Mouse (Mus musculus): ENCODE measurements around the gene Zfp933. TPM values are rescaled to one million over a fixed set of nuclear protein-coding genes. Genes with fewer than 3 reads are reported as not detected.

The Zfp933 gene
- total and polyA plus RNA-seq, 2 experiments from 2014 or later, result 3.5 to 7.1 TPM

- DNase-seq (ENCODE audit: low spot score), result no peak
- no peak for TF ChIP-seq EP300 (IDR thresholded peaks at IDR 0.05; ENCODE audit: low read depth)
- TF ChIP-seq CTCF (IDR thresholded peaks at IDR 0.05; ENCODE audit: low read depth), result no peak
- WGBS, result 47% methylated on average over 5 of the region's 5 CpGs
- no peak overlapping the region for H3K4me2 ChIP-seq (ENCODE audit: low read depth, low read length)
- ATAC-seq (ENCODE audit: insufficient read depth, low read depth), result no peak; the same call in 1 of the 2 replicates
- H3K27me3 ChIP-seq (ENCODE audit: control insufficient read depth, insufficient read depth, low read length), result no peaks in the 10 kb centered on the region
- no peak overlapping the region for H3K27ac ChIP-seq (ENCODE audit: low read depth)
- no peak overlapping the region for H3K9ac ChIP-seq (replicated peaks; ENCODE audit: low read depth, low read length)
- H3K4me1 ChIP-seq (ENCODE audit: control insufficient read depth, insufficient read depth), result no peaks in the 10 kb centered on the region
- H3K9me3 ChIP-seq (replicated peaks; ENCODE audit: control insufficient read depth, low read length), result no peaks in the 10 kb centered on the region
- no peak overlapping the region for H3K4me3 ChIP-seq (ENCODE audit: low read depth, low read length)
- peaks cover 92% of the 10 kb centered on the region for H3K36me3 ChIP-seq (replicated peaks; ENCODE audit: control insufficient read depth, insufficient read depth, low read length)
Observed at GRCm38 (mm10) chr4:147879865-147880264, 31.7 kb upstream of the Zfp933 start.

- WGBS, result 71% methylated on average over 2 of the region's 2 CpGs
- Histone ChIP-seq H3K36me3 (replicated peaks; ENCODE audit: control insufficient read depth, insufficient read depth, low read length) (peaks cover 92% of the 10 kb centered on the region), H3K27ac (ENCODE audit: low read depth) (no peak overlapping the region), H3K4me2 (ENCODE audit: low read depth, low read length) (no peak overlapping the region), H3K4me1 (ENCODE audit: control insufficient read depth, insufficient read depth) (no peaks in the 10 kb centered on the region), H3K9me3 (replicated peaks; ENCODE audit: control insufficient read depth, low read length) (no peaks in the 10 kb centered on the region), H3K4me3 (ENCODE audit: low read depth, low read length) (no peak overlapping the region), H3K27me3 (ENCODE audit: control insufficient read depth, insufficient read depth, low read length) (no peaks in the 10 kb centered on the region), H3K9ac (replicated peaks; ENCODE audit: low read depth, low read length) (no peak overlapping the region)
- no peak for DNase-seq (ENCODE audit: low spot score)
- ATAC-seq (ENCODE audit: insufficient read depth, low read depth), result no peak
- no peak for TF ChIP-seq CTCF (IDR thresholded peaks at IDR 0.05; ENCODE audit: low read depth)
- no peak for TF ChIP-seq EP300 (IDR thresholded peaks at IDR 0.05; ENCODE audit: low read depth)
Observed at GRCm38 (mm10) chr4:147879456-147879855, 31.3 kb upstream of the Zfp933 start.

DNA sequence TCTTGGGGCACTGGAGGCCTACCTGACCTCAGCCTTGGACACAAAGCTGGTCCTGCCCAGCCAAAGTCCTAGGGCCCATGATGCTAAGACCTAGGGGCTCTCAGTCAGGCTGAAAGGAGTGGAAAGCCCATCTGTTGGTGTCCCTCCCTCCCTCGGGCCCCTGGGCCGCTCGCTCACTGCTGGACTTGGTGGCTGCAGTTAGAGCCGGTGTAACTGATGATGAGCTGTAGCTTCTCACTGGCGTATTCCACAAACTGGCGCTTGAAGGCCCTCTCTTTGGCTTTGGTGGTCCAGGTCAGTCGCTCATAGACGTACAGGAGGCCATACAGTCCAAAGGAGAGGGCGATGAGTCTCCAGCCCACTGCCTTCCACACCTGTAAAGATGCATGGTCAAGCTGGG lies 30.4 kb upstream of the Zfp933 start:
- H3K36me3 ChIP-seq (replicated peaks; ENCODE audit: control insufficient read depth, insufficient read depth, low read length), result peaks cover 92% of the 10 kb centered on the region
- TF ChIP-seq CTCF (IDR thresholded peaks at IDR 0.05; ENCODE audit: low read depth) (no peak), EP300 (IDR thresholded peaks at IDR 0.05; ENCODE audit: low read depth) (no peak)
- no peak overlapping the region for H3K4me2 ChIP-seq (ENCODE audit: low read depth, low read length)
- H3K4me3 ChIP-seq (ENCODE audit: low read depth, low read length), result no peak overlapping the region
- ATAC-seq (ENCODE audit: insufficient read depth, low read depth), result no peak
- no peaks in the 10 kb centered on the region for H3K27me3 ChIP-seq (ENCODE audit: control insufficient read depth, insufficient read depth, low read length)
- H3K4me1 ChIP-seq (ENCODE audit: control insufficient read depth, insufficient read depth), result no peaks in the 10 kb centered on the region
- H3K9ac ChIP-seq (replicated peaks; ENCODE audit: low read depth, low read length), result no peak overlapping the region
- no peak overlapping the region for H3K27ac ChIP-seq (ENCODE audit: low read depth)
- DNase-seq (ENCODE audit: low spot score), result no peak
- no peaks in the 10 kb centered on the region for H3K9me3 ChIP-seq (replicated peaks; ENCODE audit: control insufficient read depth, low read length)
- WGBS, result 94% methylated on average over 9 of the region's 9 CpGs

DNA sequence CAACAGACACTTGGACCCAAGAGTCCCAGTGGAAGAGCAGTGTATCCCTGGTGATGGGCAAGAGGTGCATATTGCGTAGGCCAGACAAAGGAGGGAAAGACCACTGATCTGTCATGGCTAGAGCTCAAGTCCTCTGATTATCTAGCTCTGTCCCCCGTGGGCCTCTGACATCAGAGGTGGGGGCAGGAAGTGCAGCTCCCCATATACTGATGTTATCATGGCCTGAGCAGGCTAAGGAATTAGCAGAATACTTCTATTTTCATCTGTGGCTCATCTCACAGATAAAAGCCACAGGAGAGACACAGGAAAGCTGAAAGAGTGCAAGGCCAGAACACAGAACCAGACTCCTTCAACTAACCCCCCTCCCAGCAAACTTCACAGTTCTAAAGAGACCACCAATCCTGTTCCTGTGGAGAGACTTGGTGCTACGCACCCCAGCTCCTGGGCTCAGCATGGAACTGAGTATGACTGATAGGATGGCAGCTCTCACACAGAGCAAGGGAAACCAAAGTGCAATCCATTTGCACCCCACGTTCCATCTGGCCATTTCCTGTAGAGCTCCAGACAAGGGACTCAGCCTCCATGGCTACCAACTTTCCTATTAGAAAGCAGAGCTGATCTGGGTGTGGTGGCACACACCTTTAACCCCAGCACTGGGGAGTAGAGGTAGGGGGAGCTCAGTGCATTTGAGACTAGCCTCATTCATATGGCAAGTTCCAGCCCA lies 27.8 kb upstream of the Zfp933 start:
- WGBS, result 79% methylated on average over 4 of the region's 4 CpGs
- Histone ChIP-seq H3K4me3 (ENCODE audit: low read depth, low read length) (no peak overlapping the region), H3K9me3 (replicated peaks; ENCODE audit: control insufficient read depth, low read length) (no peaks in the 10 kb centered on the region), H3K27me3 (ENCODE audit: control insufficient read depth, insufficient read depth, low read length) (no peaks in the 10 kb centered on the region), H3K27ac (ENCODE audit: low read depth) (no peak overlapping the region), H3K9ac (replicated peaks; ENCODE audit: low read depth, low read length) (no peak overlapping the region), H3K4me1 (ENCODE audit: control insufficient read depth, insufficient read depth) (no peaks in the 10 kb centered on the region), H3K4me2 (ENCODE audit: low read depth, low read length) (no peak overlapping the region), H3K36me3 (replicated peaks; ENCODE audit: control insufficient read depth, insufficient read depth, low read length) (peaks cover 82% of the 10 kb centered on the region)
- DNase-seq (ENCODE audit: low spot score) (no peak), ATAC-seq (ENCODE audit: insufficient read depth, low read depth) (no peak)
- TF ChIP-seq CTCF (IDR thresholded peaks at IDR 0.05; ENCODE audit: low read depth) (no peak), EP300 (IDR thresholded peaks at IDR 0.05; ENCODE audit: low read depth) (no peak)

GRCm38 (mm10) chr4:147869238-147869637 lies 21.1 kb upstream of the Zfp933 start:
- Histone ChIP-seq H3K4me2 (ENCODE audit: low read depth, low read length) (peak overlapping the region; percentile 81), H3K4me3 (ENCODE audit: low read depth, low read length) (peak overlapping the region; percentile 86), H3K9ac (replicated peaks; ENCODE audit: low read depth, low read length) (peak overlapping the region; percentile 63), H3K4me1 (ENCODE audit: control insufficient read depth, insufficient read depth) (peaks cover 24% of the 10 kb centered on the region), H3K27ac (ENCODE audit: low read depth) (peak overlapping the region; percentile 74), H3K9me3 (replicated peaks; ENCODE audit: control insufficient read depth, low read length) (no peaks in the 10 kb centered on the region), H3K27me3 (ENCODE audit: control insufficient read depth, insufficient read depth, low read length) (no peaks in the 10 kb centered on the region), H3K36me3 (replicated peaks; ENCODE audit: control insufficient read depth, insufficient read depth, low read length) (peaks cover 39% of the 10 kb centered on the region)
- TF ChIP-seq CTCF (IDR thresholded peaks at IDR 0.05; ENCODE audit: low read depth), result no peak
- no peak for TF ChIP-seq EP300 (IDR thresholded peaks at IDR 0.05; ENCODE audit: low read depth)
- WGBS, result 6% methylated on average over 5 of the region's 5 CpGs
- ATAC-seq (ENCODE audit: insufficient read depth, low read depth), result no peak
- DNase-seq (ENCODE audit: low spot score), result peak; percentile 14
